Mouse (Mus musculus) G1E (cell line): ENCODE results near the gene Irf4.

ENCODE experiments used
- CTCF ChIP-seq: IDR thresholded peaks from 2 replicates; pipeline ENCODE4 v1.5.1; 2012; ENCODE audit warnings: low read depth, low read length, inconsistent platforms, mixed read lengths
- GATA1 ChIP-seq: IDR thresholded peaks from 2 replicates; pipeline ENCODE4 v1.6.1; 2012; ENCODE audit warnings: borderline replicate concordance, low read length, inconsistent platforms, mixed read lengths
- GATA2 ChIP-seq: IDR thresholded peaks from 2 replicates; pipeline ENCODE4 v1.6.1; 2012; ENCODE audit warnings: low read depth, low read length, inconsistent platforms, borderline replicate concordance
- POLR2AphosphoS5 ChIP-seq: IDR thresholded peaks from 2 replicates; pipeline ENCODE4 v1.6.1; 2012; ENCODE audit warnings: low read depth, low read length, inconsistent platforms; ENCODE audit not compliant: insufficient replicate concordance

DNA sequence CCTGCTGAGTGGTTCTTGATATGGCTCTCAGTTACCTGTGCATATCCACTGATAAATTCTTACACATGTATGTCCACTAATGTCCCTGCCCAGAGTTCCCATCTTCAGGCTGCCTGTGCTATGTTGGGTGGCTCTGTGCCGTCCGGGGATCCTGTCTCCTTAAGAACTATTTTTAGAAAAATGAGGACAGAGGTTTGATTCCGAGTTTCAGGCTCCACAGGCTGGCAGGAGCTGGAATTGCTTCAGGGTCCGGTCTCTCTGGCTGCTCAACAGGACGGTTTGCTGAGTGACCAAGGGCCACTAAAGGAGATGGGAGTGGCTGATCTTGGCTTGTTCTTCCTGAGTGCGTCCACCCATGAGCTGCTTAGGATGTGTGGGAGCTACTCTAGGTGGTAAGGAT lies 19.8 kb upstream of the Irf4 start:
- TF ChIP-seq CTCF (no peak), GATA1 (no peak), GATA2 (no peak), POLR2AphosphoS5 (no peak)
